Mouse (Mus musculus): ENCODE measurements around the gene Actrt2.
A peak's percentile ranks its signal among the peaks of the same experiment; 100 is the strongest.

Gene Actrt2

DNA sequence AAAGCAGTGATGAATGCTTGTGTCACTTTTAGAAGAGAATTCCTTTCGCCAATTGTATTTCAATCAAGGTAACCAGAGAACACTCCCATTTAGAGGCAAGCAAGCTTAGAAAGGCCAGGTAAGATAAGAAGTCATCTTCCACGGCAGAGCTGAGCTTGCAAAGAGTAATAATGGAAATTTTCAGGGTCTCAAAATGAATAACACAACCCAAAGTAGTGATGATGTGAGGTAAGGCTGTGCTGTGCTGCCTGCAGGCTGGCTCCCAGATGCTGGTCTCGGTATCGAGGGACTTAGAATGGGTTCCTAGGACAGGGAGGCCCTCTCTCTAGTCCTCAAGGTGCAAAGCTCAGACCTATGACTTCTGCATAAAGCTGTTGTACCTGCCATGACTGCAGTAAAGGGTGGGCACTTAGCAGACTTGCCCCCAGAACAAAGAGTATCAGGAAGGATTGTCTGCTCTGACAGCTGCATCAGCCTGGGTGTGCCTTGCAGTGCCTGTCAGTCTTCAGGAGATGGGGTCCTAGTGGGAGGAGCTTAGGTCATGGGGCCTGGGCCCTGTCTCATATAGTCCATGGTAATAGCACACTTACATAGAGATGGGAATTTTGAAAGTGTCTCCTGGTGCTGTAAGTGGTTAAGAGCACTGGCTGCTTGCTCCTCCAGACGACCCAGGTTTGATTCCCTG is 15.5 kb upstream of the Actrt2 start:
- no peak for DNase-seq (ENCODE audit: inconsistent ontology term)

DNA sequence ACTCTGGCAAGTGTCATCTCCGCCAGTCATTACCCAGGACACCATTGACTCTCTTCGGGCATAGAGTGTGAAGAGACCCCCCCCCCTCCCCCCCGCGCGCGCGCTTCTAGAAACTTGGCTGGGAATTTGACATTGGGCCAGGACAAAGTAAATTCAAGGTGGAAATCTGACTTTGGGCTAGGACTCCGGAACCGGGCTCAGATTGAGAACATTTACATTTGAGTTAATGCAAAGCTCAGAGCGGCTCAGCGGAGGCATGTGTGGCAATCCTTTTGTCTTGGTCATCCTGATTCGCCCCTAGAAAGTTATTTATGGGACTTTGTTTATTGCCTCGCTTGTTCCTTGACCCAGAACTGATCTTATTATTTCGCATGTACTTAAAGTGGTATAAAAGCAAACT is 14.6 kb upstream of the Actrt2 start:
- no peak for DNase-seq (ENCODE audit: inconsistent ontology term)

DNA sequence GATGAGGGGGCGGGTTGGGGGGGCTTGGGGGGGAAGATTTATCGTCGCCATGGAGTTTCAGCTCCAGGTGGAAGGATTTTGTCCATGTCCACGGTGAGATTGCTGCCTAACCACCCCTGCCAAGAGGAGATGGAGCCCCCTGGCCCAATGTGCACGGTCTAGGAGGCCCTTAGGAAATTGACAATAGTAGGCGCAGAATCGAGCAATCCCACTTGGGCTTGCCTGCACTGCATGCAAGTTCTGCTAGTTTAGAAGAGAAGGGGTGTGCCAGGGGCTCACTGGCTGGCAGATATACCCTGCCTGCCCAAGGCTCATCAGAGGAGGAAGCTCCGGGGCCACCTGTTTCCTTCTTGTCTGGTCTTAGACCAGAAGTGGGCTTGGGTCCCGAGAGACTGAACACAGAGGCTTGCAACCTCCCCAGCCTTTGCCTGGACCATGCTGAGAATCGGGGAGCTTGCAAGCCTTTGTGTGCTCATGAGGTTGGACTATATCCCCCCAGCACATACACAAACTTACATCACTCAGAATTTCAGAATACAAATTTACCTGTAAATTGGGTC is 7.9 kb upstream of the Actrt2 start:
- DNase-seq (ENCODE audit: inconsistent ontology term): no peak

DNA sequence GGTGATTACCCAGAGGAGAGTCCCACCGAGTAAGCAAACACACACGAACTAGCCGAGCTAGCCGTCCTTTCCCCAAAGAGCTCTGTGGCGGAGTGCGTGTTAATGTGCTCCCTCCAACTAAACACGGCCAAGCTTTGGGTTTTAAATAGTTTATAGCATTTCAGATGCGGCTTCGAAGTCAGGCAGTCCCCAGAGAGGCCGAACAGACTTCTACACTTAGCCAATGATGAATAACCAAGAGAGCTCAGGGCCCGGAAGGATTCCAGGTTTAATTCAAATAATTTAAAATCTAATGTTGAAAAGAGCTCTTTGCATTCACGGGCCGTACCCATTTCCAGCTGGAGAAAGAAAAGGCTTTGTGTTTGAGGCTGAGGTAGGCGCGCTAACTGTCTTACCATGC is 7.3 kb upstream of the Actrt2 start:
- no peak for DNase-seq (ENCODE audit: inconsistent ontology term)

DNA sequence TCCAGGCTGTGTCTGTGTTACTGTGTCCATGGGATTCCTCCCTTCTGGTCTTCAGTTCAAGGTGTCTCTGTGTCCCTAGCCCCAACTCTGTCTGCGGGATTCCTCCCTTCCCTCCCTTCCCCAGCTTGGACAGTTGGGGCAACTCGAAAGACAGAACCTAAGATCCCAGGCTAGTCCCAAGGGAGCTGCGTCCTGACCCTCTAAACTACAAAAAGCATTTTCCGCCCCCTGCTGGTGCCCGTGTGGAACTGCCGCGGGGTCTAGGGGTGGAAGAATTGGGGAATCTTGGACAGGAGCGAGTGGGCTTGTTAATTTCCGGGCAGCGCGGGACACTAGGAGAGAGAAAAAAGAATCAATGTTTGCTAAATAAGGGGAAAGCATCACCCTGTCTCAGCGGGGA is 6.9 kb upstream of the Actrt2 start:
- peak; percentile 72 for DNase-seq (ENCODE audit: inconsistent ontology term)

DNA sequence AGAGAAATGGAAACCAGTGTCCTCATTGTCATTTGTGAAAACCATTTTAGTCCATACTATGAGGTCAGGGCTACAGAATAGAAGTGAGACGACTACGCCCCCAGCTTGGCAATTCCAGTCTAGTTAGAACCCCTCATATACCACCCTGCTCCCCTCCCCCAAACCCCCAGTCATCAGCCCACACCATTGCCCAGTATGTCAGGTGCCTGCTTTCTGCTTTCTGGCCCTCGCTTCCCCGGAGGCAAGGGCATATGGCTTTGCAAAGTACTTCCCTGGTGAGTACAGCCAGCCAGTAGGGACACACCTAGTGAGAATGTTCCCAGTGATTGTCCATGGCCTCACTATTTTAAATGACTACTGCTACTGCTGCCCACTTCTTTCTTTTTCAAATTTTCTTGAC is 6.3 kb upstream of the Actrt2 start:
- DNase-seq (ENCODE audit: inconsistent ontology term): no peak

DNA sequence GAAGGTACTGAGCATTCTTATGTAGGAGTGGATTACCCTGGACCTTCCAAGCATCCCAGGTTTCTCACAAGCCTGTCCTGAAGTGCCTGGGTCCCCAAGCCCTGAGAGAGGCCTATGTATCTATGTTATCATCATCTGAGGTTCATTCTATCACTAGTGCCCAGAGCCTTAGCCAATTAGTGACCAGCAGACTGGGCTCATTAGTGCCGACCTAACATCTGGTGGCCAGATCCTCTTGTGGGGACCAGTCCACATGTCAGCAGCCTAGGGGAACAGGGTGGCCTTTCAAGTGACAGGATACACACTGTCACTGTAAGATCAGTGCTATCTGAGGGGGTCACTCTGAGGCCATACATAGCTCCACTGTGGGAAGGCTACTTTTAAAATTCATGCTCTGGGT is 4.4 kb upstream of the Actrt2 start:
- no peak for DNase-seq (ENCODE audit: inconsistent ontology term)

DNA sequence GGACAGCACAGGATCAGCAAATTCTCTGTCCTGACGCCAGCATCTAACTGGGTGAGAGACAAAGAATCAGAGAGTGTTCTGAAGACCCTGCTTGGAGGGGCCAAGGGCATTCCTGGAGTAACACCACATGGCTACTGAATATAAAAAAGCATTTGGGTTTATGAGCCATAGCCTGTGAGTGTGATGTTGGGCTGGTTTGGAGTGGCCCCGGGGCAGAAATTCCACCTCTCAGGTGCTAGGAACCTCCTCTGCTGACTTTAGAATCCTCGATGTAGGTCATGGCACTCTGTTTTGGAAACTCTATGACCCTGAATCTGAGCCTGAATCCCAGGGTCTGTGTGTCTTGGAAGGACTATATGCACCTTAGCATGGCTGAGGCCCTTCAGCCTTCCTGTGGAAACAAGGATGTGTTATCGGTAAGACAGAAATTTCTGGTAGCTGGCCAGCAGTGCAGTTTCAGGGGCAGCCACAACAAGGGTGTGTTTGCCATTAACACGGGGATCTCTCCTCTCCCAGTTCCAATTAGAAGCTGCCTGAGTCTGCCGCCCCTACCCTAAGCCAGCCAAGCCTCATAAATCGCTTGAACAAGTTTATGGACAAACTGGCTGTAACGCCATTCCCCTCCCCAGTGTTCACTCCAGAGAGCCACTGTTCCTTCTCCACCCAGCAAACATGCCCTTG is 3.7 kb upstream of the Actrt2 start:
- DNase-seq (ENCODE audit: inconsistent ontology term): no peak

DNA sequence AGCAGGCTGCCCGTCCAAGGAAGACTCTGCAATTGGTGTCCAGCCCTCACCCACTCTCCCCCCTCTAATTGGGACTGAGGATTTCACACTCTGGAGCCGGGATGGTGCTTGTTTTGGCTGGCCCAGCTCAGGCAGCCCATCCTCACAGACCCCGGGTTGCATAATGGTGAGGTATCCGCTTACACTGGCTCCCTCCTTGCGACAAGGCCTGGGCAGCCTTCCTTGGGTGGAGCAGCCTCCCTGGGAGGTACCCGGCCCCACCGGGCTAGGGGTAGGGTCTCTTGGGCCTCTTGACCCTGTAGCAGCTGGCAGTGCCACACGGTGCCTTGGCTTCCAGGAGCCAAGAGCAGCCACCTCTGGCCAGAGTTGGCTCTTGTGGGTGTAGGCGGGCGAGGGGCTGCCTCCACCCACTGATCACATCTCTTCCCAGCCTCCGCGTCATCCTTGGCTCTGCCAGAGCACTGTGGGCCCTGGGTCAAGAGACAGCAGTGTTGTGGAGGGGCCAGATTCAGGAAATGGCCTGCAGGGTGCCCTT is 4.9 kb downstream of the Actrt2 start:
- no peak for DNase-seq (ENCODE audit: inconsistent ontology term)

DNA sequence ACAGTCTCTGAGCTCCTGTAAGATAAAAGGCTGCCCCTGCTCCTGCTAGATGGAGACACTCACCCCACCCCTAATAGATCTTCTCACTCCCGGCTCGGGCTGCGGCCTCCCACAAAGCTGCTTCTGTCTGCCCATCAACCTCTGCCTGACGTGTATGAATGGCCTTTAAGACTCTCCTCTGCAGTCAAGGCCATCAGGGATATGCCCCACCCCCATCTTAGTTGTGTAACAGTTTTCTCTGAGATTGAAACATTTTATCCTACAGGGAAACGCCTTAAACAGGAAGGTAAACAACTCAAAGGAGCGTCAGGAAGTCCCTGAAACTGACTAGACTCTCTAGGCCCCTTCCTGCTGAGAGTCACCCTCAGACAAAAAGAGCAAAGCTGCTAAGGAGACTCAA is 6.4 kb downstream of the Actrt2 start:
- no peak for DNase-seq (ENCODE audit: inconsistent ontology term)

DNA sequence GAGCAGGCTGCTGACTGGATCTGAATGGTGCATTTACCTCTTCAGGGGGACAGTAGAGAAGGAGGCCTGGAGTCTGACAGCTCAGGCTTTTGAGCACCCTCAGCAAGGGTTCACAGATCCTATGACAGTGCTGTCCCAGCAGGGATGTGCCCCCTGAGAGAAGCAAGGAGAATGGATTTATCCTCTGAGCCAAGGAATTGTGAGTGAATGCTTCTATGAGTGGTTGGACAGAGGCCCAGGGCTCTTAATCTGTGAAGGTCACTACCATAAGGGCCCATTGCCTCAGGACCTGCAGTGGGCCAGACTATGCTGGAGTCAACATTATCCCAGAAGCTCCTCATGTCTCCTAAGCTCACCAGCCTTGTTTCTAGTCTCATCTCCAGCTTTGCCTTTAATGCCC is 7.6 kb downstream of the Actrt2 start:
- DNase-seq (ENCODE audit: inconsistent ontology term): no peak

DNA sequence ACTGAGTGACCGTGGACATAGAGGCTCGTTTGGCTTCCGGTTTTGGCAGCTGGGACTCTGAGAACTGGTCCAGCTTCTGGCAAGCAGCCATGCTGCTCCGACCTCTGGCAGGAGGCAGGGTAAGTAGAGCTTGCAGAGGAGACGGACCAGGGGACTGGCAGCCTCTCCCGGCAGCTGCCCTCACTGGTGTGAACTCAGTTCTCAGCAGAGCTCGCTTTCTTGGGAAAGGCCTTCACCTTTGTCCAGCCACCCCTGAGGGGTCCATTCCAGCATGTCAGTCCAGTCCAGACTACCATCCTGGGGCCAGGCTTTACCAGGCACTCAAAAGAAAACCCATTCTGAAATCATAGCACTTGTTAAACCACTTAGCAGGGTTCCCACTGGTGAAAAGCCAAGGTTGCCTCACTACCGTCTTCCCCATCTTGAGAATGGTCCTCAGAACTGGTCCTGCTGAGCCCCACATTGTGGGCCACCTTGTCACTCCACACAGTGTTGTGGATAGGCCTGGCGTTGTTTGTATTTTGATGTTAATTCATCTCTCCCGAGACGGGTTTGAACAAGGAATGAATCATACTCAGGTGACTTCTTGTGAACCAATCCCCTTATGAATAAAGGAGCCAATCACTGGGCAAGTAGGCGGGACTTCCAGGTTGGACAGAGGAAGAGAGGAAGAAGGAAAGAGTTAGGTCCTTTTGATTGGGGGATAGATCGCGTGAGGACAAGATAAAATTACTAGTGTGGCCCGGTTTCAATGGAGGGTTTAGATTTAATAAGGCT is 12.3 kb downstream of the Actrt2 start:
- DNase-seq (ENCODE audit: inconsistent ontology term): no peak

DNA sequence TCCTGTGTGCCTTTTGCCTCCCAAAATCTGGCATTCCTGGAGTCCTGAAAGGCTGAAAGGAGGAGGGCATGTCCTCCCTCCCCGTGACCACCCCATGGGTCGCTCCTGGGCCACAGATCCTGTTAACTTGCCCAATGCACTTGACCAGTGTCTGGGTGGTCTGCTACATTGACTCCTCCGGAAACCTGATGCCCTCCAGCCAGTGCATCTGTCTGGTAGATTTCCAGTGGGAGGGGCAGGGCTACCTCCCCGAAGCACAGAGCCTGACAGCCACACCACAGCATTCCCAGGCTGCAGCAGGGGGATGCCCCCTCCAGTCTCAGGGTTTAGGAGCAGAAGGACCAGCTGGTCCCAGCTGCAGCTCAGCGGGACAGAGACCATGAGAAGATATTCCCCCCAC is 15.2 kb downstream of the Actrt2 start:
- no peak for DNase-seq (ENCODE audit: inconsistent ontology term)

DNA sequence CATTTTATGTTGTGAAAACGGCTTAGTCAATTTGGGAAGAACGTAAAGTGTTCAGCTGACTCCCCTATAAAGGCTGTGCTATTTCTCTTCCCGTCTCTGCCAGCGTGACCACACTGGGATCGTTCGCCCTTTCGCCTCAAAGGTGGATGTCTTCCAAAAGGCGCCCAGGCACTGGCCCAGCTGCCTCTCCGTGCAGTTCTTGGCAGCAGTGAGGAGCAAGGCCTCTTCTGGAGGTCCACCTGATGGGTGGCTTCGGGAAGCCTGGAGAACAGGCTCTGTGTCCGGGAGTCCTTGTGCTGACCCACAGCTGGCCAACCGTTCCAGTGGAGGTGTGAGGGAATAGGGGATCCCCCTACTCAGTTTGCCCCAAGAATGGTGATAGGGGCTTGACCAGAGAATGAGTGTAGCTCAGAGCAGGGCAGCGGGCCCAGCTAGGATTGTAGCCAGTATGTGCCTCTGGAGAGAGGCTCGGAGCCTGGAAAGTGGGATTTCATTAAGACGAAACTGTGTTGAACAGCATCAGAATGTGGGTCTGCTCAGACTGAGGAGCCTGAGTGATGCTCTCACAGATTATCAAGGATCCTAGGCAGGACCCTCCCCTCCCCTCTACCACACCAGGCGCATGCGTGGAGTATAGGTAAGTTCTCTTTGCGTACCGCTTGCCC is 18.5 kb downstream of the Actrt2 start:
- no peak for DNase-seq (ENCODE audit: inconsistent ontology term)

DNA sequence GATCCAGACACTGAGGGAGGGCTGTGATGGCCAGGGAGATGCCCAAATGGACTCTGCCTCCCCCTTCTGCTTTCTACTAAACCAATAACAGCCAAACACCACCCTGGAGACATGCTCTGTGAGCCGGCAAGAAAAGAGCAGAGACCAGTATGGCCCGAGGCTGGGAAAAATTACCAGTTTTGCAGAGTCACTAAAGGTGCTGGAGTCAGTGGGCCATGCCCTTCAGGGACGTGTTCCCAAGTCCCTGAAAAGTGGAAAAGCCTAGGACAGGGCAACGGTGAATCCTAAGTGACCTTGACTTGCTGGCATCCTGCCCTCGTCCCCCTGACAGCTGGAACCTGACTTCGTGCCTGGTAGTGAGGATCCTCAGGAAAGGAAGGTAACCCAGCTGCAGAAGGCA is 25.2 kb downstream of the Actrt2 start:
- no peak for DNase-seq (ENCODE audit: inconsistent ontology term)

DNA sequence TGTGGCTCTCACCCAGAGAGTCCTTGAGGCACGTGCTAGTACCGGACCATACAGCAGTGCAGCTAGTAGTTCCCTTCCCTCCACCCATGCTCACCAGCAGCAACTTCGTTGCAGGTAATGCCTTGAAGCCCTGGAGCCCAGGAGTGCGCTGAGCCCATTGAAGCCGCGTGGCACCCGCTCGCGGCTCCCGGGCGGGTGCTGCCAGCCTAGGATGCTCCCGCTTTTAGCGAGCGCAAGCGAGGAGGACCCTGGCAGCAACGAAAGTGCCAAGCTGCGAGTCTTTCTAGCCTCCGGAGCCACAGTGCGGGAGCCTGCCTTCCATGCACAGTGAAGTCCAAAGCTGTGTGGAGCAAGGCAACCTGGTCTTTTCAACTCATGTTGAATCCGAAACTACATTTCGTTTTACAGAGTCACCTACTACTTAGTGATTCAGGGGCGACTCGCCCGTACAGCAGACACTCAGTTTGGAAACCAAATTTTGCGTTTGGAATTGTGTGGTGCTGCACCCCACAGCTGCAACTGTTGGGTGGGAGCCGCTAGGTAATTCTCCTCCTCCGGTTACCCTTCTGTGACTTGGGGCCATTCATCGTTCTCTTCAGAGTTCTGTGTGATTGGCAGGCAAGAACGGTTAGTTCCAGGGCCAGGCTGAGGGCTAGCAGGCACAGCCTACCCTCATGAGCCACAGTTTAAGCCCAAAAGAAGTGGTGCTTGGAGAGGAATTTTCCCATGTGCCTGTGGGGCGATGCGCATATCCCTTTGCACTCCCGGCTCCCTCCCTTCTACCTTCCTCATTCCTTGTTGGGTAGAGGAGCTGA is 26.2 kb downstream of the Actrt2 start:
- peak; percentile 50 for DNase-seq (ENCODE audit: inconsistent ontology term)

DNA sequence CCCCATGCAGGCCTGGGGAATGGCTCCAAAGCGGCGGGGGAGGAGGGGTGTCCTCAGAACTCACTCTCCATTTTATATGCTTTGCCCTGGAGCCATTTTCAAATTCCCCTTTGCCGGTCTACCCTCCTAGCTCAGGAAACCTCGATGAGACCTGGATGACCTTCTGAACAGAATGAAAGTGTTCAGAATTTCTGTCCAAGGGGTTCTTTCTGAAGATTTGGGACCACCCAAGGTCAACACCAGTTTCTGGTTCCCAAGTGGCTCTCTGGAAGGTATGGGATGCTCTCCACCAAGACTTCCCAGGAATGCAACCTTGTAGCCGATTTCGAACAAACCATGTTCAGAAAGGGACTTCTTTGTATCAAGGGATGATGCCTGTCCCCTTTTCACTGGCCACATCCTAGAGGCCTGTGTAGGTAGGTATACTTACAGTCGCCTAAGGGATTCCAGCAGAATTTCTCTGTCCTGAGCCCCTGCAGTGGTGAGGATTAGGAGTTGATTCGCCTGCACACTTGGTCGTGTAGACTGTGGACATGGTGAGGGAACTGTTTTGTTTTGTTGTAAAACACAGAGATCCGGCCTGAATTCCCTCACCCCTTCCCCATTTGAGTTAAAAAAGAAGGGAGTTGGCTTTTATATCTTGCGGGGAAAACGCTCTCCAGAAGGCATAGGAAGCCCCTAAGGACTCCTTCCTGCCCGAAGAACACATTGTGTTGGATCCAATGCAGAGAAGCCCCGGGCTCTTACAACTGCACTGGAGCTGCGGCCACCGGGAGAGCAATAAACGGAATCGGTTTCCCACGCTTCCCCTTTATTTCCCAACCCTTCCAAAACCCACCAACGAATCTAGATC is 27.0 kb downstream of the Actrt2 start:
- no peak for DNase-seq (ENCODE audit: inconsistent ontology term)

DNA sequence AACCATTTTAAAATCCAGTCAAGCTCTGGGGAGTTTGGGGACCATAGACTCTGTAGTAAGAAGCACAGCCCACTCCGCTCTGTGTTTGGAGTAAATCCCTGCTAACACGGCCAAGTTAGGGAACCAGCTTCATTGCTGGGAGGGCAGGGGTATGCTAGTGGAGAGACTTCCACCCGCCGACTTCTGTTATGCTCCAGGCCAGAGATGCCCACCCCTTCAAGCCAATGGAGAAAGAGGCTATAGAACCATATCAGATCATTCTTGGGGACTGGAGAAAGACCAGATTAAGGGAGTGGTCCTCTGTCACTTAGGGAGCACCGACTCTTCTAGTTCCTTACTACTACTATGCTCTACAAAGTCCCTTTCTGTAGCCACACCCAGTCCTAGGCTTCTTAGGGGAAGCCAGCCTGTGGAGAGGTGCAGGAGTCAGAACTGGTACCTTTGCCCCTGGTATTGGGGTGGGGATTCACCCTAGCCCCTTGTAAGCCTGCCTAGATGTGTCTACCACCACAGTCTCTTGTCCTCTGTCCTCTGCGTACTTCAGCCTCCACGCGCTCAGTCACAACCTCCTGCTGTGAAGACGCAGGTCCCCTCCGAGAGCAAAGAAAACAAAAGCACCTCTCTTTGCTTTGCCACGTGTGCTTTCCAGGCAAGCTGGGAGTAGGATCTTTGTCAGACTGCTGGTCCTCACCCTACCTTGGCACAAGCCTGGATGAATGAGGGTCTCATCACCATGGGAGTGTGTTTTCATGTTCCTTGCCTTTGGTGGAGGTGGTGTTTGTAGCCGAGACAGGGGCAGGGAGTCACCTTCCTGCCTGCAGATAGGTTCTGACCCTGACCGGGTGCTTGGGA is 27.9 kb downstream of the Actrt2 start:
- DNase-seq (ENCODE audit: inconsistent ontology term): no peak

DNA sequence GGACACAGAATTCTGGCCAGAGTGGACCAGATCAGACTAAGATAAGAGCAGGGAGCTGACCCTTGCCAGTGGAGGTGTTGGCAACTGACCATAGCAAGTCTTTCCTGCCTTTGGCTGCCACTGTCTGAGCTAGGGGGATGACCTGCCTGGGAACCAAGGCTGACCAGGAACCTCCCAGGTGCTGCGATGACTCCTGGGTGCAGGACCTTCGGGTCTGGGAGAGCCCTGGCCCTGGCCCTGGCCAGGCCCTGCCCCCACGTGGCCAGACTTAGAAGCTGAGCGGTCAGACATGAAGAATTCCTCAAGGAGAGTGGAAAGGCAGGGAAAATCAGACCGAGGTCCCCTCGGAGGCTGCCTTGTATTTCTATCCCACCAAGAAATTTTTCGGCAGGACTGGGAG is 28.5 kb downstream of the Actrt2 start:
- DNase-seq (ENCODE audit: inconsistent ontology term): peak; percentile 32

Measured in Muller cell, postnatal 12 days (primary cell).